Mouse (Mus musculus) erythroblast, embryonic 14.5 days (primary cell): Measurements from ENCODE around the gene Hoxb7.

Experiments
- GATA1 ChIP-seq: IDR thresholded peaks from 2 replicates; pipeline ENCODE4 v1.6.1; 2012; ENCODE audit warnings: low read length, inconsistent platforms, mixed read lengths
- TAL1 ChIP-seq: IDR thresholded peaks from 3 replicates; pipeline ENCODE4 v1.6.1; 2012; ENCODE audit warnings: low read length, inconsistent platforms, mixed read lengths

DNA sequence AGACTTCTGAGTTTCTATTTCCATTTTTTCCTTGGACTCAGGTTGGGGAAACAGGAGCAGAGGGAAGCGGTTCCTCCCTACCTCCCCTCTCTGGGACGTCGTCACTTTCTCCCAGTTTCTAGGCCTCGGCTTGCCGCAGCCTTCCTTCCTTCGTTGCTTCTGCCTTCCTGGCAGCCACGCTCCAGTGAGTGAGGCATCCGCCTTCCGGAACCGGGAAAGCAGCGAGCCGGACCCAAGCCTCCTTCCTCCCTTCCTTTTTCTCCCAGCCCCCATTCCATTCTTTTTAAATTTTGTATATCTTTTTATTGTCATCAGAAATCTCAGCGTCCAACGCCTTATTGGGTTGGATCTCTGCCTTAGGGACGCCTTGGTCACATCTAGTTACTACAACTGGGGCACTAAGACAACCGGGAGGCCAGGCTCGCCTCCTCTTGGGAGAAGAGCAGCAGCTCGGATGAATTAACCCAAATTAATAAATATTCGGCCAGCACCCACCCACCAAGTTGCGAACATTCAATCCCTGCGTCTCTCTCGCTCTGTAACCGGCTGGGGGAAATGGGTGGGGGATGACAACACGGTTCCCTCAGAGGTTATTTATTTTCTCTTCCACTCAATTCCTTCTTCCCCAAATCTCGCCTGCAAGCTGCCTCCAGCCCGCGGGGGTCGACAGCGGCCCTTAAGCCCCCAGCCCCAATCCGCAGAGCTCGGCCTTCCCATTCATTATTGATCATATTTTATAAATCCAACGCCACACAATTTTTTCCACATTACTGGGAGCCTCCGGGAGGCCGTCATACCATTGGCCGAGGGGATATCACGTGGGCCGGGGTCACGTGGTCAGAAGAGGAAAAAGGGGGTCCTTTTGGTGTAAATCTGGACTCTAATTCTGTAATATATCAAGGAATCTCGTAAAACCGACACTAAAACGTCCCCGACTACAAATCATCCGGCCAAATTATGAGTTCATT, at the start of gene Hoxb7:
- no peak for TF ChIP-seq TAL1
- TF ChIP-seq GATA1 = no peak
